Mouse (Mus musculus): ENCODE data around the gene Irgc1.

Gene Irgc1

GRCm38 (mm10) chr7:24399256-24400081 is 52.6 kb downstream of the Irgc1 start, which contains the start of gene Smg9:
Gene Smg9 (plus strand): TSS chr7:24399619.
- peak; percentile 93 for DNase-seq (ENCODE audit: low spot score)

- DNase-seq (ENCODE audit: low spot score), result no peak
Observed at GRCm38 (mm10) chr7:24398364-24398913, 53.7 kb downstream of the Irgc1 start.

- no peak for DNase-seq (ENCODE audit: low spot score)
Observed at GRCm38 (mm10) chr7:24396832-24397231, 55.3 kb downstream of the Irgc1 start.

GRCm38 (mm10) chr7:24394475-24395161 is 57.5 kb downstream of the Irgc1 start:
- DNase-seq (ENCODE audit: low spot score), result no peak

GRCm38 (mm10) chr7:24394054-24394453 is 58.0 kb downstream of the Irgc1 start:
- DNase-seq (ENCODE audit: low spot score), result no peak

GRCm38 (mm10) chr7:24391687-24392086 is 60.4 kb downstream of the Irgc1 start:
- no peak for DNase-seq (ENCODE audit: low spot score)

GRCm38 (mm10) chr7:24391077-24391476 is 61.0 kb downstream of the Irgc1 start:
- DNase-seq (ENCODE audit: low spot score), result no peak

GRCm38 (mm10) chr7:24390512-24390911 is 61.6 kb downstream of the Irgc1 start:
- no peak for DNase-seq (ENCODE audit: low spot score)

GRCm38 (mm10) chr7:24389516-24390187 is 62.4 kb downstream of the Irgc1 start:
- no peak for DNase-seq (ENCODE audit: low spot score)

- DNase-seq (ENCODE audit: low spot score), result peak; percentile 63
Observed at GRCm38 (mm10) chr7:24387059-24387556, 65.0 kb downstream of the Irgc1 start.

- peak; percentile 76 for DNase-seq (ENCODE audit: low spot score)
Observed at GRCm38 (mm10) chr7:24384827-24385226, 67.3 kb downstream of the Irgc1 start.

- DNase-seq (ENCODE audit: low spot score), result no peak
Observed at GRCm38 (mm10) chr7:24384070-24384469, 68.0 kb downstream of the Irgc1 start.

GRCm38 (mm10) chr7:24382730-24383372 is 69.2 kb downstream of the Irgc1 start:
- DNase-seq (ENCODE audit: low spot score), result no peak

Data from urinary bladder, postnatal 25 days (tissue).